Mouse (Mus musculus) heart, adult 2 months (tissue): ENCODE data around the gene Pcsk6. TPM values are rescaled to one million over a fixed set of nuclear protein-coding genes. Genes with fewer than 3 reads are reported as not detected.

ENCODE experiments used
- DNase-seq, 2 experiments: peaks; one replicate each; pipeline ENCODE4 v3.0.0; 2021
- H3K27ac ChIP-seq: fragments of 200-600 bp; 2 replicates; pipeline ENCODE4 v1.8.1; 2022
- H3K27me3 ChIP-seq: fragments of 200-500 bp; 2 replicates; pipeline ENCODE4 v1.6.1; 2012; ENCODE audit warnings: mild to moderate bottlenecking, low read length, inconsistent platforms, mixed read lengths; ENCODE audit not compliant: control insufficient read depth, insufficient read depth
- H3K36me3 ChIP-seq: fragments of 200-500 bp; 2 replicates; pipeline ENCODE4 v1.6.1; 2012; ENCODE audit warnings: low read length, inconsistent platforms; ENCODE audit not compliant: control insufficient read depth, insufficient read depth
- H3K4me1 ChIP-seq: fragments of 200-500 bp; 2 replicates; pipeline ENCODE4 v1.6.1; 2011; ENCODE audit warnings: low read length; ENCODE audit not compliant: control insufficient read depth, insufficient read depth
- H3K4me3 ChIP-seq: fragments of 200-600 bp; 2 replicates; pipeline ENCODE4 v1.8.1; 2022
- H3K79me2 ChIP-seq: fragments of 200-500 bp; replicated peaks from 2 replicates; pipeline ENCODE4 v1.6.1; 2012; ENCODE audit warnings: mild to moderate bottlenecking, inconsistent platforms, low read length, moderate library complexity, mixed read lengths; ENCODE audit not compliant: control insufficient read depth, insufficient read depth
- H3K9ac ChIP-seq: fragments of 200-500 bp; 2 replicates; pipeline ENCODE4 v1.6.1; 2012; ENCODE audit warnings: low read depth, mild to moderate bottlenecking, control low read depth, inconsistent platforms, low read length, mixed read lengths
- CTCF ChIP-seq: fragments of 200-600 bp; IDR thresholded peaks from 2 replicates; pipeline ENCODE4 v1.8.1; 2022; ENCODE audit warnings: antibody characterized with exemption, mild to moderate bottlenecking, moderate library complexity
- EP300 ChIP-seq: fragments of 200-500 bp; IDR thresholded peaks from 2 replicates; pipeline ENCODE4 v1.6.1; 2011; ENCODE audit warnings: low read depth, low read length, control low read depth; ENCODE audit not compliant: insufficient read depth
- POLR2A ChIP-seq: fragments of 200-500 bp; IDR thresholded peaks from 2 replicates; pipeline ENCODE4 v1.6.1; 2011; ENCODE audit warnings: mild to moderate bottlenecking, low read depth, low read length, control low read depth; ENCODE audit not compliant: insufficient read depth
- WGBS: fragments of 180-500 bp; shearing (Covaris S2); methylation state at CpG from one replicate; pipeline ENCODE4 v1.1.7; 2018; 5-methylcytosine and 5-hydroxymethylcytosine counted together
- intact Hi-C: fragments of 180-260 bp; cut with DNase I; formaldehyde crosslinking; loops from one replicate; pipeline ENCODE4 v1.15.1; 2025
- polyA plus RNA-seq: library from polyadenylated mRNA; depleted of rRNA; stranded (reverse); fragments of >200 nt; gene quantifications from 2 replicates; pipeline ENCODE4 v1.2.3, GENCODE M21; 2012
- total RNA-seq, 2 experiments: library from RNA; stranded (reverse); gene quantifications; 2 replicates each; pipeline ENCODE4 v1.2.3; 2021

Gene Pcsk6
- total and polyA plus RNA-seq, 3 experiments: 27.9 to 44.0 (median 36.0) TPM

GRCm38 (mm10) chr7:65891831-65892230, 30.3 kb downstream of the Pcsk6 start:
- intact Hi-C loops: no loop called here
- peaks cover 6% of the 10 kb centered on the region for H3K4me1 ChIP-seq
- no peak overlapping the region for H3K27ac ChIP-seq
- no peaks in the 10 kb centered on the region for H3K36me3 ChIP-seq
- H3K27me3 ChIP-seq: no peaks in the 10 kb centered on the region
- no peaks in the 10 kb centered on the region for H3K79me2 ChIP-seq
- no peak overlapping the region for H3K4me3 ChIP-seq
- DNase-seq: peak; percentile 49 to 56
- no peak for TF ChIP-seq CTCF
- TF ChIP-seq POLR2A: no peak
- TF ChIP-seq EP300: no peak
- 83% methylated on average over 7 of the region's 7 CpGs for WGBS
- no peak overlapping the region for H3K9ac ChIP-seq

GRCm38 (mm10) chr7:65892264-65892828, 30.8 kb downstream of the Pcsk6 start:
- H3K4me1 ChIP-seq: peaks cover 6% of the 10 kb centered on the region
- H3K27ac ChIP-seq: no peak overlapping the region
- H3K4me3 ChIP-seq: no peak overlapping the region

GRCm38 (mm10) chr7:65893546-65893945, 32.0 kb downstream of the Pcsk6 start:
- 71% methylated on average over 10 of the region's 10 CpGs for WGBS
- Histone ChIP-seq H3K79me2 (no peaks in the 10 kb centered on the region), H3K9ac (no peak overlapping the region), H3K4me3 (no peak overlapping the region), H3K27me3 (no peaks in the 10 kb centered on the region), H3K27ac (no peak overlapping the region), H3K36me3 (no peaks in the 10 kb centered on the region), H3K4me1 (peaks cover 6% of the 10 kb centered on the region)
- TF ChIP-seq CTCF: no peak
- TF ChIP-seq POLR2A: no peak
- TF ChIP-seq EP300: no peak
- no peak for DNase-seq
- intact Hi-C loops: no loop called here

More at GRCm38 (mm10) chr7:65892264-65892828, 30.8 kb downstream of the Pcsk6 start:
- Histone ChIP-seq H3K79me2 (no peaks in the 10 kb centered on the region), H3K36me3 (no peaks in the 10 kb centered on the region), H3K27me3 (no peaks in the 10 kb centered on the region), H3K9ac (no peak overlapping the region)
- WGBS: 41% methylated on average over 9 of the region's 9 CpGs
- intact Hi-C loops: no loop called here
- TF ChIP-seq EP300 (no peak), CTCF (no peak), POLR2A (no peak)
- no peak for DNase-seq

GRCm38 (mm10) chr7:65895262-65895661, 33.7 kb downstream of the Pcsk6 start:
- Histone ChIP-seq H3K4me3 (no peak overlapping the region), H3K27me3 (no peaks in the 10 kb centered on the region), H3K4me1 (peaks cover 6% of the 10 kb centered on the region), H3K36me3 (no peaks in the 10 kb centered on the region), H3K79me2 (no peaks in the 10 kb centered on the region), H3K27ac (no peak overlapping the region), H3K9ac (no peak overlapping the region)
- TF ChIP-seq CTCF (no peak), EP300 (no peak), POLR2A (no peak)
- DNase-seq: no peak
- intact Hi-C loops: no loop called here
- 64% methylated on average over 5 of the region's 5 CpGs for WGBS

DNA sequence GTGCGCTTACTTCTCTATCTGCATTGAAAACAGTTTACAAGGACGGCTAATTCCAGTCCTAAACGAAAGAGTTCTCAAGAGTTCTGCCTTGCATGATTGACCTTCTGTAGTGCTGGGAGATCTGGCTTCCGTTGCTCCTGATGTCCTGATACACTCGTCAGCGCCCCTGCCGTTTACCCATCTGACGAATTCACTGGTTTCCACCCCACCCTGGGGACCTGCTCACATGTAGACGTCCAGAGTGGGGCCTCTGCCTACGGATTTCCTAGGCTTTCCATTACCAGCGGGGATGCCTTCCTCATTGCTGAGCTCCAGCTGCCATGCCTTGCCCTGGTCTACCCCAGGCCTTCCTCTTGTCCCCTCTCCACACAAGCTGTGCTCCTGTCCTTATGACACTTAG, 39.7 kb downstream of the Pcsk6 start:
- WGBS: 63% methylated on average over 11 of the region's 11 CpGs
- DNase-seq: no peak
- Histone ChIP-seq H3K79me2 (no peaks in the 10 kb centered on the region), H3K9ac (no peak overlapping the region), H3K27ac (peak overlapping the region; percentile 42), H3K27me3 (no peaks in the 10 kb centered on the region), H3K36me3 (0 out of 2 replicates have a peak, but pooled peaks cover 3% of the 10 kb centered on the region), H3K4me3 (no peak overlapping the region), H3K4me1 (peaks cover 12% of the 10 kb centered on the region)
- intact Hi-C loops: loop anchor here (5.0 kb wide), 1 partner anchor 39 kb away; the partner anchor contains the start of gene Pcsk6
- no peak for TF ChIP-seq CTCF
- no peak for TF ChIP-seq EP300
- no peak for TF ChIP-seq POLR2A

DNA sequence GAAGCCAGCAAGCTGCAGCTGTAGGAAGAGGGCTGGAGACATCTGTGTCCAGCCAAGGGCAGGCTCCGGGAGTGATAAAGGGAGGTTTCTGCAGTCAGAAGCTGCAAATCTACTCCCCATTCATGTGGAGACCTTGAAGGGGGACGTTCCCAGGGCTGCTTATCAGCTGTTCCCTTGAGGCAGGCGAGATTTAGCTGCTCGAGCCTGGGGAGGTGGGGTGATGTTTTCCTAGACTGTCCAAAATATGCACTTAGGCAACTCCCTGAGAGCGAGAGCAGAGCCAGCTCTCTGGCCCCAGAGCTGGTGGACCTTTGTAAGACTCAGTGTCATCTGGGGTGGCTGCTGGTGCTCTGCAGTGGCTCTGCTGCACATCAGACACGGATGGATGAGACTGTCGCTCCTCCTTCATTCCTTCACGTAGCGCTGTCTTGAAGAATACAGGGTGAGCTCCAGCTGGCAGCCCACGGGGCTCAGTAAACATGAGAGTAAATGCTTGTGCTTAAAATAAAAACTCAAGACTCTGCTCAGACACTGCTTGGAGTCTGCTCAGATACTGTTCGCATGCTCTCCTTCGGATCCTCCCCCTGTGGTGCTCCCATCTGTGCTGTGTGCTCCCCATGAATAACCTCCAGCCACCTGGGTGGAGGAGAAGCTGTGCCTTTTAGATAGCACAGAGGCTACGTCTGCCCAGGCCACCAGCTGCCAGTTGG, 41.1 kb downstream of the Pcsk6 start:
- Histone ChIP-seq H3K79me2 (no peaks in the 10 kb centered on the region), H3K36me3 (0 out of 2 replicates have a peak, but pooled peaks cover 3% of the 10 kb centered on the region), H3K4me3 (no peak overlapping the region), H3K4me1 (peaks cover 11% of the 10 kb centered on the region), H3K9ac (peak overlapping the region; percentile 29; the same call in 1 of the 2 replicates), H3K27ac (peak overlapping the region; percentile 42), H3K27me3 (no peaks in the 10 kb centered on the region)
- no peak for TF ChIP-seq CTCF
- TF ChIP-seq EP300: peak; percentile 64; the same call in 1 of the 2 replicates
- 0 out of 2 replicates have a peak, but pooled peaks have one; percentile 16 for TF ChIP-seq POLR2A
- WGBS: 27% methylated on average over 13 of the region's 13 CpGs
- intact Hi-C loops: loop anchor here (5.0 kb wide), 1 partner anchor 40 kb away; the partner anchor contains the start of gene Pcsk6
- DNase-seq: peak; percentile 69 to 86
